Mouse (Mus musculus): ENCODE measurements around the gene Ccdc9b.

The Ccdc9b gene

GRCm38 (mm10) chr2:118774536-118774935 is 12.1 kb upstream of the Ccdc9b start:
- Histone ChIP-seq H3K4me1 (replicated peaks; ENCODE audit: low read depth, low read length) (peaks cover 12% of the 10 kb centered on the region), H3K36me3 (ENCODE audit: insufficient read depth, low read length) (no peaks in the 10 kb centered on the region), H3K9me3 (ENCODE audit: low read length) (no peaks in the 10 kb centered on the region), H3K4me3 (replicated peaks; ENCODE audit: low read length) (no peak overlapping the region), H3K27me3 (ENCODE audit: insufficient read depth, low read length) (peaks cover 45% of the 10 kb centered on the region)
- TF ChIP-seq NANOG (IDR thresholded peaks at IDR 0.05; ENCODE audit: borderline replicate concordance, low read length): no peak
- TF ChIP-seq CTCF (conservative IDR thresholded peaks at IDR 0.05; ENCODE audit: low read length): no peak
- no peak for TF ChIP-seq POU5F1 (IDR thresholded peaks at IDR 0.05; ENCODE audit: borderline replicate concordance, low read length)

GRCm38 (mm10) chr2:118772158-118772874 is 9.9 kb upstream of the Ccdc9b start, which contains the start of gene Phgr1:
Gene Phgr1 (plus strand): TSS chr2:118772769.
- Histone ChIP-seq H3K36me3 (ENCODE audit: insufficient read depth, low read length) (no peaks in the 10 kb centered on the region), H3K4me3 (replicated peaks; ENCODE audit: low read length) (no peak within 1 kb of the TSS), H3K4me1 (replicated peaks; ENCODE audit: low read depth, low read length) (peaks cover 7% of the 10 kb centered on the region; the same call in 1 of the 2 replicates), H3K9me3 (ENCODE audit: low read length) (no peaks in the 10 kb centered on the region), H3K27me3 (ENCODE audit: insufficient read depth, low read length) (peaks cover 39% of the 10 kb centered on the region)
- TF ChIP-seq POU5F1 (IDR thresholded peaks at IDR 0.05; ENCODE audit: borderline replicate concordance, low read length): no peak

- no peaks in the 10 kb centered on the region for H3K36me3 ChIP-seq (ENCODE audit: insufficient read depth, low read length)
- H3K4me3 ChIP-seq (replicated peaks; ENCODE audit: low read length): no peak overlapping the region
- TF ChIP-seq CTCF (conservative IDR thresholded peaks at IDR 0.05; ENCODE audit: low read length) (no peak), POU5F1 (IDR thresholded peaks at IDR 0.05; ENCODE audit: borderline replicate concordance, low read length) (no peak)
- peaks cover 41% of the 10 kb centered on the region for H3K4me1 ChIP-seq (replicated peaks; ENCODE audit: low read depth, low read length)
- H3K9me3 ChIP-seq (ENCODE audit: low read length): no peaks in the 10 kb centered on the region
- peaks cover 47% of the 10 kb centered on the region for H3K27me3 ChIP-seq (ENCODE audit: insufficient read depth, low read length)
Measured at GRCm38 (mm10) chr2:118766041-118767033, 3.9 kb upstream of the Ccdc9b start.

DNA sequence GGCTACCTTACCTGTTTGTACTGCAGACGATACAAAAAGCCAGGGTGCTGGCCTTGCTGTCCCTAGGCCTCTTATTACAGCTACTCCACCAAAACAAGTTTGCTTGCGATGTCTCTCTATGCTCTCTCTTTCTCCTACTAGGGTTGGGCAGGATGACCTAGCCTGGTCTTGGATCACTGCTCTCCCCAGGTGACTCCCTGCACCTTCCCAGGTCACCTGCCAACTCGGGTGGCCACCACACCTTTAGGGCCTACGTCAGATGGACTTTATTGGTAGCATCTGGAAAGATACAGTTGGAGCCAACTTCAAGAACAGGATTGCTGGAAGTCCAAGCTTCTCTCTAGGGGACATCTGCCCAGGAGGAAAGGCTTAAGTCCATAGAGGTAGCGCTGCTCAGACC is 2.4 kb upstream of the Ccdc9b start:
- H3K36me3 ChIP-seq (ENCODE audit: insufficient read depth, low read length): no peaks in the 10 kb centered on the region
- H3K4me1 ChIP-seq (replicated peaks; ENCODE audit: low read depth, low read length): peaks cover 46% of the 10 kb centered on the region
- H3K9me3 ChIP-seq (ENCODE audit: low read length): no peaks in the 10 kb centered on the region
- TF ChIP-seq POU5F1 (IDR thresholded peaks at IDR 0.05; ENCODE audit: borderline replicate concordance, low read length): no peak
- TF ChIP-seq NANOG (IDR thresholded peaks at IDR 0.05; ENCODE audit: borderline replicate concordance, low read length): no peak
- no peak for TF ChIP-seq CTCF (conservative IDR thresholded peaks at IDR 0.05; ENCODE audit: low read length)
- peaks cover 60% of the 10 kb centered on the region for H3K27me3 ChIP-seq (ENCODE audit: insufficient read depth, low read length)
- H3K4me3 ChIP-seq (replicated peaks; ENCODE audit: low read length): no peak overlapping the region

DNA sequence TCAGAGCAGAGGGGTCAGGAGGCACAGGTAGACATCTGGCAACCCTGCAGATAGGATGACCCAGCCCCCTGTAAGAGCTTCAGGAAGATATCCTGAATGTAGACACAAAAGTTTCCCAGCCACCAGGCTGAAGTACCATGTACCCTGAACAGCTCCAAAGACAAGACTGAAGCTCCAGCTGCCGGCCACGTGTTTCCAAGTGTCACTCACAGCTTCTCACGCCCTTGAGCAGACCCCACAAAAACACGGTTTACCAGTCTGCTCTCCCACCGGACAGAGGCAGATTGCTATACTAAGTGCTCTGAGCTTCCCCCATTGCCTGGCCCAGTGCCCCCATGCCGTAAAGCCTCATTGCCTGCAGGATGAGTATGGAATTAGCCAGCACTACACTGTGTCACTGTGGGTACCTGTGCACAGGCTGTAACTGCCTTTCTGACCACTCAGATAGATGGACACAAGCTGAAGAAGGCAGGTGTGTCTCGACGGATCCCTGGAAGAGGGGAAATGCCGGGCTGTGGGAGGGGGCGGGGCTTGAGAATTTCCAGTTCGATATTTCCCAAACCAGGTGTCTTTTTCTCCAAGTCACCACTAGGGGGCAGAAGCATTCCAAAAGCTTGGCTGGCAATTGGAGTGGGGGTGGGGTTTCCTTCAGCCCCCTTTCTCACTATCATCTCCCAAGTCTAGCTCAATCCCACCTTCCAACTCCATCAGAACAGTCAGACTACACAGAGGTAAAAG is 1.8 kb upstream of the Ccdc9b start:
- Histone ChIP-seq H3K36me3 (ENCODE audit: insufficient read depth, low read length) (no peaks in the 10 kb centered on the region), H3K27me3 (ENCODE audit: insufficient read depth, low read length) (peaks cover 66% of the 10 kb centered on the region), H3K4me1 (replicated peaks; ENCODE audit: low read depth, low read length) (peaks cover 51% of the 10 kb centered on the region), H3K9me3 (ENCODE audit: low read length) (no peaks in the 10 kb centered on the region), H3K4me3 (replicated peaks; ENCODE audit: low read length) (no peak overlapping the region)
- TF ChIP-seq CTCF (conservative IDR thresholded peaks at IDR 0.05; ENCODE audit: low read length): peak; percentile 52
- no peak for TF ChIP-seq NANOG (IDR thresholded peaks at IDR 0.05; ENCODE audit: borderline replicate concordance, low read length)
- TF ChIP-seq POU5F1 (IDR thresholded peaks at IDR 0.05; ENCODE audit: borderline replicate concordance, low read length): no peak

GRCm38 (mm10) chr2:118763469-118763868 is 1.0 kb upstream of the Ccdc9b start:
- TF ChIP-seq CTCF (conservative IDR thresholded peaks at IDR 0.05; ENCODE audit: low read length): no peak
- no peak for TF ChIP-seq POU5F1 (IDR thresholded peaks at IDR 0.05; ENCODE audit: borderline replicate concordance, low read length)
- no peak for TF ChIP-seq NANOG (IDR thresholded peaks at IDR 0.05; ENCODE audit: borderline replicate concordance, low read length)
- Histone ChIP-seq H3K36me3 (ENCODE audit: insufficient read depth, low read length) (no peaks in the 10 kb centered on the region), H3K4me1 (replicated peaks; ENCODE audit: low read depth, low read length) (peaks cover 55% of the 10 kb centered on the region), H3K4me3 (replicated peaks; ENCODE audit: low read length) (peak overlapping the region; percentile 55; the same call in 1 of the 2 replicates), H3K27me3 (ENCODE audit: insufficient read depth, low read length) (peaks cover 72% of the 10 kb centered on the region), H3K9me3 (ENCODE audit: low read length) (no peaks in the 10 kb centered on the region)

- Histone ChIP-seq H3K4me3 (replicated peaks; ENCODE audit: low read length) (peak overlapping the region; percentile 55), H3K4me1 (replicated peaks; ENCODE audit: low read depth, low read length) (peaks cover 62% of the 10 kb centered on the region), H3K9me3 (ENCODE audit: low read length) (no peaks in the 10 kb centered on the region), H3K27me3 (ENCODE audit: insufficient read depth, low read length) (peaks cover 76% of the 10 kb centered on the region), H3K36me3 (ENCODE audit: insufficient read depth, low read length) (no peaks in the 10 kb centered on the region)
- TF ChIP-seq NANOG (IDR thresholded peaks at IDR 0.05; ENCODE audit: borderline replicate concordance, low read length) (no peak), CTCF (conservative IDR thresholded peaks at IDR 0.05; ENCODE audit: low read length) (no peak), POU5F1 (IDR thresholded peaks at IDR 0.05; ENCODE audit: borderline replicate concordance, low read length) (no peak)
Measured at GRCm38 (mm10) chr2:118762784-118763148, 305 bp upstream of the Ccdc9b start.

DNA sequence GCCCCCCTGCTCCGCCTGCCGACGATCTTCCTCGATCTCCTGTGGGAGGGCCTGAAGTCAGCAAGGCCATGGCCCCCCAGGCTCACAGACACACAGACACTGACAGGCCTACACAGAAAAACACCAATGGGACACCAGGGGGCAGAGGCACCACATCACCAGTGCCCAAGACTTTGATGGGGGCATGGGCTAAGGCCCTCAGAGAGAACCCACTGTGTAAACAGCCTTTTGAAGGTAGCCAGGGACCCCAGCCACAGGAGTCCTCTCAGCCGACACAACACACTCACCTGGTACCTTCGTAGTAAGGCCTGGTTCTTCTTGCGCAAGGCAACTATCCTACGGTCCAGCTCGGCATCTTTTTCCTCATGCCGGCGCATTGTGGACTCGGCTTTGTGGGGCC is 1.1 kb downstream of the Ccdc9b start:
- peaks cover 84% of the 10 kb centered on the region for H3K27me3 ChIP-seq (ENCODE audit: insufficient read depth, low read length)
- H3K4me3 ChIP-seq (replicated peaks; ENCODE audit: low read length): 0 out of 2 replicates have a peak overlapping the region, but pooled peaks have one; percentile 55
- peaks cover 62% of the 10 kb centered on the region for H3K4me1 ChIP-seq (replicated peaks; ENCODE audit: low read depth, low read length)
- no peaks in the 10 kb centered on the region for H3K9me3 ChIP-seq (ENCODE audit: low read length)
- TF ChIP-seq POU5F1 (IDR thresholded peaks at IDR 0.05; ENCODE audit: borderline replicate concordance, low read length) (no peak), CTCF (conservative IDR thresholded peaks at IDR 0.05; ENCODE audit: low read length) (no peak), NANOG (IDR thresholded peaks at IDR 0.05; ENCODE audit: borderline replicate concordance, low read length) (no peak)
- no peaks in the 10 kb centered on the region for H3K36me3 ChIP-seq (ENCODE audit: insufficient read depth, low read length)

All from E14TG2a.4 (cell line).